Mouse (Mus musculus): Measurements from ENCODE around the gene Pafah1b2. TPM values are rescaled to one million over a fixed set of nuclear protein-coding genes. Genes with fewer than 3 reads are reported as not detected.

Pafah1b2 gene
- polyA plus RNA-seq, 1 experiment from 2014 or later = 276 TPM

GRCm38 (mm10) chr9:45919895-45920294, 92.6 kb downstream of the Pafah1b2 start:
- H3K36me3 ChIP-seq = peaks cover 82% of the 10 kb centered on the region
- DNase-seq (ENCODE audit: low spot score) = no peak

GRCm38 (mm10) chr9:45917041-45917934, 95.2 kb downstream of the Pafah1b2 start:
- no peak for DNase-seq (ENCODE audit: low spot score)
- Histone ChIP-seq H3K36me3 (peaks cover 87% of the 10 kb centered on the region), H3K27ac (replicated peaks) (no peak overlapping the region), H3K9me3 (replicated peaks) (no peaks in the 10 kb centered on the region), H3K4me3 (no peak overlapping the region), H3K27me3 (ENCODE audit: low read depth, poor library complexity, severe bottlenecking) (no peaks in the 10 kb centered on the region), H3K4me1 (no peaks in the 10 kb centered on the region)
- WGBS = 89% methylated on average over 5 of the region's 5 CpGs

More at GRCm38 (mm10) chr9:45919895-45920294, 92.6 kb downstream of the Pafah1b2 start:
- H3K9me3 ChIP-seq (replicated peaks) = no peaks in the 10 kb centered on the region
- no peak overlapping the region for H3K4me3 ChIP-seq
- WGBS = 40% methylated on average over 1 of the region's 1 CpGs
- H3K4me1 ChIP-seq = no peaks in the 10 kb centered on the region
- no peak overlapping the region for H3K27ac ChIP-seq (replicated peaks)
- H3K27me3 ChIP-seq (ENCODE audit: low read depth, poor library complexity, severe bottlenecking) = no peaks in the 10 kb centered on the region

- Histone ChIP-seq H3K4me3 (no peak overlapping the region), H3K36me3 (peaks cover 88% of the 10 kb centered on the region), H3K27ac (replicated peaks) (no peak overlapping the region), H3K9me3 (replicated peaks) (no peaks in the 10 kb centered on the region), H3K27me3 (ENCODE audit: low read depth, poor library complexity, severe bottlenecking) (no peaks in the 10 kb centered on the region), H3K4me1 (no peaks in the 10 kb centered on the region)
- WGBS = 92% methylated on average over 2 of the region's 2 CpGs
- no peak for DNase-seq (ENCODE audit: low spot score)
Measured at GRCm38 (mm10) chr9:45915659-45916058, 96.8 kb downstream of the Pafah1b2 start.

Small RNA genes lying within 50 kb of the gene (microRNA-seq; reads per million reads assigned to microRNA genes)
- gene Mir7087 = not detected

Other genes starting within 250 kb of the Pafah1b2 start
- 17.0 and 17.4 TPM in 2 replicates for gene Cep164, start 184.0 kb downstream of the Pafah1b2 start, polyA plus RNA-seq (2016; fragmentation: Nextera tagmentation; extraction: Ambion mirVana)
- gene Bace1, start 174.1 kb downstream of the Pafah1b2 start, polyA plus RNA-seq (2016; fragmentation: Nextera tagmentation; extraction: Ambion mirVana) = 20.7 and 29.0 TPM in 2 replicates
- gene Pcsk7, start 106.2 kb downstream of the Pafah1b2 start, polyA plus RNA-seq (2016; fragmentation: Nextera tagmentation; extraction: Ambion mirVana) = 18.7 and 23.4 TPM in 2 replicates
- gene Rnf214, start 105.8 kb downstream of the Pafah1b2 start, polyA plus RNA-seq (2016; fragmentation: Nextera tagmentation; extraction: Ambion mirVana) = 70.2 and 81.9 TPM in 2 replicates
- 25.5 and 28.8 TPM in 2 replicates for gene Tagln, start 76.6 kb downstream of the Pafah1b2 start, polyA plus RNA-seq (2016; fragmentation: Nextera tagmentation; extraction: Ambion mirVana)
- gene Sidt2, start 57.4 kb downstream of the Pafah1b2 start, polyA plus RNA-seq (2016; fragmentation: Nextera tagmentation; extraction: Ambion mirVana) = 23.7 and 27.3 TPM in 2 replicates
- 3.9 and 4.5 TPM in 2 replicates for gene Sik3, start 130 bp upstream of the Pafah1b2 start, polyA plus RNA-seq (2016; fragmentation: Nextera tagmentation; extraction: Ambion mirVana)
- gene Apoa1, start 215.9 kb upstream of the Pafah1b2 start, polyA plus RNA-seq (2016; fragmentation: Nextera tagmentation; extraction: Ambion mirVana) = 0.65 and 1.2 TPM in 2 replicates
- not detected in 2 replicates for gene Apoc3, start 222.9 kb upstream of the Pafah1b2 start, polyA plus RNA-seq (2016; fragmentation: Nextera tagmentation; extraction: Ambion mirVana)
- not detected in 2 replicates for gene Apoa4, start 228.0 kb upstream of the Pafah1b2 start, polyA plus RNA-seq (2016; fragmentation: Nextera tagmentation; extraction: Ambion mirVana)

Data from midbrain, embryonic 10.5 days (tissue).